Mouse (Mus musculus): ENCODE data around the gene Igfbp7.

DNA sequence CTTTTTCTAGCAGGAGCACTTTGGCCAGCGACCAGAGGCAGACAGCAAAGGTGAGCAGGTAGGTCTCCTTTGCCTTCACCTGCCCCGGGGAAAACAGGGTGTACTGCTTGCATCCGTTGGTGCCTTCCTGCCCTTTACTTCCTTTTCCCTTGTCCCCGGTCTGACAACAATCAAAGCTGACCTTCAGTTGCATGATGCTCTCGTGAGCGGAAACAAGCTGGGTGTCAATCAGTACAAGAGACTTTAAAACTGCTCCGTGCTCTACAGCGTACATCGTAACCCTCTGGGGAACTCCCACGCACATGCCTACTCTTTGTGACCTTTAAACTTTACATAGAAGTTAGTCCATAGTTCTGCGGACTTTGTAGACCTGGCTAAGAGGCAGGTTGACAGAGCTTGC lies 26.2 kb upstream of the Igfbp7 start:
- no peak for TF ChIP-seq CTCF (IDR thresholded peaks at IDR 0.05; ENCODE audit: low read depth)
- TF ChIP-seq EP300 (optimal IDR thresholded peaks at IDR 0.05), result no peak

Measured in stomach, postnatal 0 days (tissue).